Mouse (Mus musculus): ENCODE measurements around the gene Mmp11.

Mmp11 gene

GRCm38 (mm10) chr10:75935680-75936541, at the start of gene Mmp11:
Mmp11 (minus strand) TSS chr10:75936496.
- DNase-seq = peak; percentile 81

- no peak for DNase-seq
Measured at GRCm38 (mm10) chr10:75979432-75979831, 43.1 kb upstream of the Mmp11 start.

GRCm38 (mm10) chr10:75978835-75979157, 42.5 kb upstream of the Mmp11 start:
- DNase-seq = no peak

- no peak for DNase-seq
Measured at GRCm38 (mm10) chr10:75978119-75978834, 42.0 kb upstream of the Mmp11 start.

GRCm38 (mm10) chr10:75975216-75975615, 38.9 kb upstream of the Mmp11 start:
- DNase-seq = no peak

- DNase-seq = no peak
Measured at GRCm38 (mm10) chr10:75973846-75974245, 37.5 kb upstream of the Mmp11 start.

- no peak for DNase-seq
Measured at GRCm38 (mm10) chr10:75954381-75954811, 18.1 kb upstream of the Mmp11 start, which contains the start of gene Gm5134. Gm5134 (plus strand) TSS chr10:75954514.

- DNase-seq = no peak
Measured at GRCm38 (mm10) chr10:75951424-75952050, 15.2 kb upstream of the Mmp11 start.

GRCm38 (mm10) chr10:75950791-75951210, 14.5 kb upstream of the Mmp11 start:
- DNase-seq = no peak

GRCm38 (mm10) chr10:75949053-75950045, 13.1 kb upstream of the Mmp11 start:
- no peak for DNase-seq

GRCm38 (mm10) chr10:75948079-75948478, 11.8 kb upstream of the Mmp11 start:
- DNase-seq = no peak

GRCm38 (mm10) chr10:75945896-75946295, 9.6 kb upstream of the Mmp11 start:
- DNase-seq = no peak

GRCm38 (mm10) chr10:75945213-75945612, 8.9 kb upstream of the Mmp11 start:
- DNase-seq = no peak

- DNase-seq = no peak
Measured at GRCm38 (mm10) chr10:75944066-75944772, 7.9 kb upstream of the Mmp11 start.

- no peak for DNase-seq
Measured at GRCm38 (mm10) chr10:75942736-75943477, 6.6 kb upstream of the Mmp11 start, which contains the start of gene Vpreb3. Vpreb3 (plus strand) TSS chr10:75943057.

GRCm38 (mm10) chr10:75941042-75941824, 4.9 kb upstream of the Mmp11 start:
- DNase-seq = no peak

- DNase-seq = no peak
Measured at GRCm38 (mm10) chr10:75940520-75940919, 4.2 kb upstream of the Mmp11 start, which contains the start of gene Gm867. Gm867 (minus strand) TSS chr10:75940672.

- peak; percentile 64 for DNase-seq
Measured at GRCm38 (mm10) chr10:75939481-75940234, 3.4 kb upstream of the Mmp11 start.

All from right cerebral cortex, adult 18-20 months (tissue).